Comparison of ENCODE assay signal across 8 mouse cellular contexts in genomic region chr8:128356796-128357539, GRCm38 (mm10). TPM values are rescaled to one million over a fixed set of nuclear protein-coding genes. Genes with fewer than 3 reads are reported as not detected.
DNase-seq lines count a peak whose midpoint lies in the region; ATAC-seq and TF ChIP-seq lines count a peak whose summit lies in the region.

No protein-coding gene starts in this region.

- H3K27ac ChIP-seq in forebrain, postnatal 0 days (ENCODE audit: low read depth, low read length) = peak overlapping the region; percentile 95
- no peak overlapping the region for H3K27ac ChIP-seq in neural tube, embryonic 12.5 days

- H3K4me2 ChIP-seq in forebrain, postnatal 0 days (ENCODE audit: low read depth) = peak overlapping the region; percentile 99
- H3K4me2 ChIP-seq in neural tube, embryonic 12.5 days (replicated peaks) = peak overlapping the region; percentile 82

- peak overlapping the region; percentile 66 for H3K9ac ChIP-seq in forebrain, postnatal 0 days
- peak overlapping the region; percentile 60 for H3K9ac ChIP-seq in neural tube, embryonic 12.5 days

- no peaks in the 10 kb centered on the region for H3K27me3 ChIP-seq in forebrain, postnatal 0 days (ENCODE audit: insufficient read depth, low read length)
- no peaks in the 10 kb centered on the region for H3K27me3 ChIP-seq in neural tube, embryonic 12.5 days (replicated peaks)

- H3K36me3 ChIP-seq in forebrain, postnatal 0 days (ENCODE audit: insufficient read depth) = no peaks in the 10 kb centered on the region
- no peaks in the 10 kb centered on the region for H3K36me3 ChIP-seq in neural tube, embryonic 12.5 days

- H3K4me3 ChIP-seq in forebrain, postnatal 0 days (ENCODE audit: low read depth, low read length) = peak overlapping the region; percentile 62
- peak overlapping the region; percentile 76 for H3K4me3 ChIP-seq in neural tube, embryonic 12.5 days

- peak; percentile 48 for TF ChIP-seq CTCF in forebrain, postnatal 0 days (IDR thresholded peaks at IDR 0.05; ENCODE audit: low read depth)

- DNase-seq in ES-CJ7 (ENCODE audit: low read depth, low spot score) = peak; percentile 62
- DNase-seq in cerebellum, adult 8-10 months = peak; percentile 31
- peak; percentile 68 for DNase-seq in forebrain, postnatal 0 days
- peak; percentile 84 to 91 for DNase-seq in heart, postnatal 36 days
- peak; percentile 32 to 62 for DNase-seq in layer of hippocampus, adult 18-20 months (ENCODE audit: low spot score in 2 of 2)
- DNase-seq in lung, adult 18-20 months = peak; percentile 89 to 92
- DNase-seq in testis, postnatal 10 days (ENCODE audit: low spot score) = peak; percentile 82

- WGBS in forebrain, postnatal 0 days = 2% methylated on average over 44 of the region's 49 CpGs
- WGBS in neural tube, embryonic 12.5 days = 3% methylated on average over 40 of the region's 49 CpGs

- H3K9me3 ChIP-seq in forebrain, postnatal 0 days (ENCODE audit: low read length) = no peaks in the 10 kb centered on the region
- no peaks in the 10 kb centered on the region for H3K9me3 ChIP-seq in neural tube, embryonic 12.5 days

- intact Hi-C loops in heart, postnatal 36 days (cut with DNase I) = loop anchor here (1.0 to 5.0 kb wide), 5 partner anchors 138 to 500 kb away; no protein-coding TSS in a partner anchor

- ATAC-seq in forebrain, postnatal 0 days = peak; percentile 62
- peak; percentile 71 for ATAC-seq in neural tube, embryonic 12.5 days (ENCODE audit: low FRiP score, low read depth)

- H3K4me1 ChIP-seq in forebrain, postnatal 0 days (ENCODE audit: insufficient read depth) = 0 out of 2 replicates have a peak, but pooled peaks cover 10% of the 10 kb centered on the region
- peaks cover 17% of the 10 kb centered on the region for H3K4me1 ChIP-seq in neural tube, embryonic 12.5 days

RNA-seq across cellular contexts. Expression of gene Nrp1, which starts 1.4 kb away (rescaled TPM):
- total RNA-seq in forebrain, postnatal 0 days (2014; rRNA removed) = 79.9 and 93.3 TPM in 2 replicates
- 49.0 and 87.1 TPM in 2 replicates for polyA plus RNA-seq in forebrain, postnatal 0 days (2015; fragmentation: Nextera tagmentation; extraction: Ambion mirVana)
- total RNA-seq in heart, postnatal 36 days (2021) = 100 to 1,000 TPM; 100 to 116 TPM
- total RNA-seq in layer of hippocampus, adult 18-20 months (2021) = 10 to 100 TPM; 90.2 to 91.4 TPM
- polyA plus RNA-seq in neural tube, embryonic 12.5 days (2016; fragmentation: Nextera tagmentation; extraction: Ambion mirVana) = 105 and 117 TPM in 2 replicates

Comparison
In these comparisons a context has a peak if more than half of its experiments do, and no peak if none do; other contexts are left out.
1. DNase-seq: peak in every context shown above with its lines; median percentile 90 in lung, adult 18-20 months; 88 in heart, postnatal 36 days; 82 in testis, postnatal 10 days; 68 in forebrain, postnatal 0 days; 62 in ES-CJ7; 47 in layer of hippocampus, adult 18-20 months; 31 in cerebellum, adult 8-10 months.